In genomic region chr5:108674624-108675023, GRCm38 (mm10) we compare ENCODE assay signal across 20 mouse cellular contexts. TPM values are rescaled to one million over a fixed set of nuclear protein-coding genes. Genes with fewer than 3 reads are reported as not detected.
DNase-seq lines count a peak whose midpoint lies in the region; ATAC-seq and TF ChIP-seq lines count a peak whose summit lies in the region.
"Had no signal": no experiment of that assay in that cellular context is flagged by ENCODE, and none has a peak within 500 bp of the region (broad histone marks: within the 10 kb centered on the region; RNA-seq: fewer than 3 reads in every experiment).

No protein-coding gene starts in this region.

- H3K4me1 ChIP-seq in intestine, embryonic 16.5 days (ENCODE audit: control insufficient read depth, insufficient read depth, low read length), result peaks cover 22% of the 10 kb centered on the region
- H3K4me1 ChIP-seq in liver, postnatal 0 days (ENCODE audit: insufficient read depth), result peaks cover 40% of the 10 kb centered on the region

- H3K27me3 ChIP-seq in intestine, embryonic 16.5 days (replicated peaks; ENCODE audit: control insufficient read depth, insufficient read depth, low read length), result no peaks in the 10 kb centered on the region
- no peaks in the 10 kb centered on the region for H3K27me3 ChIP-seq in liver, postnatal 0 days (ENCODE audit: insufficient read depth, low read length)
- H3K27me3 ChIP-seq: embryonic facial prominence, embryonic 13.5 days; hindbrain, embryonic 15.5 days; lung, embryonic 15.5 days; midbrain, embryonic 13.5 days had no signal

- no peak for TF ChIP-seq CTCF in liver, postnatal 0 days (IDR thresholded peaks at IDR 0.05; ENCODE audit: low read depth)

- ATAC-seq in intestine, embryonic 16.5 days, result 0 out of 2 replicates have a peak, but pooled peaks have one; percentile 0
- peak; percentile 85 for ATAC-seq in liver, postnatal 0 days
- ATAC-seq: midbrain, embryonic 13.5 days had no signal

- no peaks in the 10 kb centered on the region for H3K9me3 ChIP-seq in intestine, embryonic 16.5 days (ENCODE audit: control insufficient read depth, low read length)
- no peaks in the 10 kb centered on the region for H3K9me3 ChIP-seq in liver, postnatal 0 days (ENCODE audit: low read length)
- H3K9me3 ChIP-seq: embryonic facial prominence, embryonic 13.5 days; forebrain, embryonic 10.5 days; hindbrain, embryonic 15.5 days; limb, embryonic 10.5 days; lung, embryonic 15.5 days; midbrain, embryonic 13.5 days had no signal

- peaks cover 8% of the 10 kb centered on the region for H3K36me3 ChIP-seq in intestine, embryonic 16.5 days (ENCODE audit: control insufficient read depth, insufficient read depth, low read length)
- peaks cover 25% of the 10 kb centered on the region for H3K36me3 ChIP-seq in liver, postnatal 0 days (replicated peaks; ENCODE audit: insufficient read depth, low read length)

- peak; percentile 95 for DNase-seq in kidney, adult 9 months
- peak; percentile 44 for DNase-seq in liver
- DNase-seq in liver, postnatal 0 days, result peak; percentile 59
- DNase-seq in spleen, adult 18-20 months, result no peak
- DNase-seq in lung, adult 18-20 months, result no peak
- no peak for DNase-seq in gastrocnemius, postnatal 14 days
- DNase-seq: cerebellum, adult 9-10 months; gastrocnemius, postnatal 25 days; thymus, postnatal 4 days had no signal

- intact Hi-C loops in gastrocnemius, postnatal 14 days (cut with DNase I; ENCODE audit: low total_unique reads), result loop anchor here (5.0 kb wide), 1 partner anchor 53 kb away; no protein-coding TSS in a partner anchor

- H3K27ac ChIP-seq in intestine, embryonic 16.5 days (ENCODE audit: low read length), result peak overlapping the region; percentile 65
- peak overlapping the region; percentile 96 for H3K27ac ChIP-seq in liver, postnatal 0 days (ENCODE audit: low read depth)
- H3K27ac ChIP-seq: embryonic facial prominence, embryonic 13.5 days; forebrain, embryonic 10.5 days; hindbrain, embryonic 15.5 days; limb, embryonic 10.5 days; lung, embryonic 15.5 days; macrophage; midbrain, embryonic 13.5 days had no signal

- WGBS in intestine, embryonic 16.5 days, result 63% methylated on average over 2 of the region's 2 CpGs
- 54% methylated on average over 2 of the region's 2 CpGs for WGBS in liver, postnatal 0 days (ENCODE audit: insufficient replicate concordance)

- peak; percentile 57; the same call in 1 of the 2 replicates for TF ChIP-seq EP300 in liver, postnatal 0 days (IDR thresholded peaks at IDR 0.05; ENCODE audit: low read depth)

- H3K4me3 ChIP-seq in intestine, embryonic 16.5 days (ENCODE audit: low read length), result 0 out of 2 replicates have a peak overlapping the region, but pooled peaks have one; percentile 2
- peak overlapping the region; percentile 25 for H3K4me3 ChIP-seq in liver, postnatal 0 days (ENCODE audit: low read depth, low read length)
- H3K4me3 ChIP-seq: embryonic facial prominence, embryonic 13.5 days; forebrain, embryonic 10.5 days; hindbrain, embryonic 15.5 days; limb, embryonic 10.5 days; lung, embryonic 15.5 days; midbrain, embryonic 13.5 days had no signal

- no peak overlapping the region for H3K9ac ChIP-seq in intestine, embryonic 16.5 days (ENCODE audit: low read depth, low read length)
- peak overlapping the region; percentile 19 for H3K9ac ChIP-seq in liver, postnatal 0 days (replicated peaks)
- H3K9ac ChIP-seq: embryonic facial prominence, embryonic 13.5 days; hindbrain, embryonic 15.5 days; lung, embryonic 15.5 days; midbrain, embryonic 13.5 days had no signal

- no peak overlapping the region for H3K4me2 ChIP-seq in intestine, embryonic 16.5 days (ENCODE audit: low read depth, low read length)
- H3K4me2 ChIP-seq in liver, postnatal 0 days (ENCODE audit: low read depth, low read length), result peak overlapping the region; percentile 70
- H3K4me2 ChIP-seq: embryonic facial prominence, embryonic 13.5 days; heart, embryonic 11.5 days; hindbrain, embryonic 15.5 days; lung, embryonic 15.5 days; midbrain, embryonic 13.5 days had no signal

RNA-seq across cellular contexts. Expression of gene Slc26a1, which starts 0.7 kb away (rescaled TPM):
- 8.0 and 9.7 TPM in 2 replicates for polyA plus RNA-seq in intestine, embryonic 16.5 days (2015; fragmentation: Nextera tagmentation; extraction: Ambion mirVana)
- polyA plus RNA-seq in liver, postnatal 0 days (2015; fragmentation: Nextera tagmentation; extraction: Ambion mirVana), result 25.8 and 33.4 TPM in 2 replicates
- total RNA-seq in gastrocnemius, postnatal 14 days (2021), result not detected
- total RNA-seq: gastrocnemius, postnatal 25 days; heart, postnatal 25 days had no signal
- polyA plus RNA-seq: large intestine, adult 2 months; macrophage had no signal

RNA-seq across cellular contexts. Expression of gene Dgkq, which starts 5.2 kb away (rescaled TPM):
- polyA plus RNA-seq in intestine, embryonic 16.5 days (2015; fragmentation: Nextera tagmentation; extraction: Ambion mirVana), result 11.3 and 14.0 TPM in 2 replicates
- 2.5 TPM in 2 replicates for polyA plus RNA-seq in liver, postnatal 0 days (2015; fragmentation: Nextera tagmentation; extraction: Ambion mirVana)
- total RNA-seq in gastrocnemius, postnatal 14 days (2021), result 1 to 10 TPM; 4.5 to 5.2 TPM

RNA-seq across cellular contexts. Expression of gene Idua, which starts 14.5 kb away (rescaled TPM):
- 11.3 and 11.9 TPM in 2 replicates for polyA plus RNA-seq in intestine, embryonic 16.5 days (2015; fragmentation: Nextera tagmentation; extraction: Ambion mirVana)
- 3.9 and 4.2 TPM in 2 replicates for polyA plus RNA-seq in liver, postnatal 0 days (2015; fragmentation: Nextera tagmentation; extraction: Ambion mirVana)
- total RNA-seq in gastrocnemius, postnatal 14 days (2021), result 1 to 10 TPM; 5.8 to 8.8 TPM

RNA-seq across cellular contexts. Expression of gene Fgfrl1, which starts 17.6 kb away (rescaled TPM):
- 8.5 and 9.7 TPM in 2 replicates for polyA plus RNA-seq in intestine, embryonic 16.5 days (2015; fragmentation: Nextera tagmentation; extraction: Ambion mirVana)
- polyA plus RNA-seq in liver, postnatal 0 days (2015; fragmentation: Nextera tagmentation; extraction: Ambion mirVana), result 5.6 and 5.7 TPM in 2 replicates
- 10 to 100 TPM; 31.9 to 45.4 TPM for total RNA-seq in gastrocnemius, postnatal 14 days (2021)

RNA-seq across cellular contexts. Expression of gene Tmem175, which starts 45.1 kb away (rescaled TPM):
- 31.7 and 31.9 TPM in 2 replicates for polyA plus RNA-seq in intestine, embryonic 16.5 days (2015; fragmentation: Nextera tagmentation; extraction: Ambion mirVana)
- 7.0 and 7.3 TPM in 2 replicates for polyA plus RNA-seq in liver, postnatal 0 days (2015; fragmentation: Nextera tagmentation; extraction: Ambion mirVana)
- total RNA-seq in gastrocnemius, postnatal 14 days (2021), result 1 to 10 TPM; 5.5 to 5.6 TPM

Comparison
In these comparisons a context has a peak if more than half of its experiments do, and no peak if none do; other contexts are left out.
1. DNase-seq: peak in kidney, adult 9 months (single experiment), liver (single experiment) and liver, postnatal 0 days (single experiment); none in spleen, adult 18-20 months (0 of 2), lung, adult 18-20 months (0 of 2) and gastrocnemius, postnatal 14 days (single experiment).